Mouse (Mus musculus) heart, embryonic 13.5 days (tissue): ENCODE measurements at regions not wholly inside any gene's neighbourhood (a gene's known extent, or its start where the extent isn't known, plus 50 kb on each side); places are given as distances from the start of the nearest gene placed in this dataset.
A peak's percentile ranks its signal among the peaks of the same experiment; 100 is the strongest.

ENCODE experiments used
- ATAC-seq: fragments of 200-750 bp; cut with Nextera tagmentation; 2 replicates; pipeline ENCODE4 v1.8.0; 2017; ENCODE audit warnings: moderate TSS enrichment; ENCODE audit not compliant: insufficient number of reproducible peaks, low FRiP score, low TSS enrichment; ENCODE audit errors: extremely low read depth
- H3K27ac ChIP-seq: fragments of 300-500 bp; sonication (generic); replicated peaks from 2 replicates; pipeline ENCODE4 v1.5.1; 2015; ENCODE audit warnings: moderate library complexity, mild to moderate bottlenecking, inconsistent platforms
- H3K27me3 ChIP-seq: fragments of 300-500 bp; sonication (generic); replicated peaks from 2 replicates; pipeline ENCODE4 v1.6.1; 2015; ENCODE audit warnings: mild to moderate bottlenecking, inconsistent platforms
- H3K36me3 ChIP-seq: fragments of 300-500 bp; sonication (generic); 2 replicates; pipeline ENCODE4 v1.6.1; 2015; ENCODE audit warnings: mild to moderate bottlenecking, inconsistent platforms
- H3K4me1 ChIP-seq: fragments of 300-500 bp; sonication (generic); 2 replicates; pipeline ENCODE4 v1.6.1; 2015; ENCODE audit warnings: inconsistent platforms
- H3K4me2 ChIP-seq: fragments of 300-500 bp; sonication (generic); 2 replicates; pipeline ENCODE4 v1.6.1; 2015; ENCODE audit warnings: inconsistent platforms, mild to moderate bottlenecking, moderate library complexity
- H3K4me3 ChIP-seq: fragments of 300-500 bp; sonication (generic); 2 replicates; pipeline ENCODE4 v1.5.1; 2015; ENCODE audit warnings: moderate library complexity, mild to moderate bottlenecking, inconsistent platforms
- H3K9ac ChIP-seq: fragments of 300-500 bp; sonication (generic); 2 replicates; pipeline ENCODE4 v1.6.1; 2015; ENCODE audit warnings: inconsistent platforms, mild to moderate bottlenecking, moderate library complexity
- H3K9me3 ChIP-seq: fragments of 300-500 bp; sonication (generic); 2 replicates; pipeline ENCODE4 v1.6.1; 2016; ENCODE audit warnings: inconsistent platforms
- WGBS: fragments of 180-500 bp; shearing (Covaris S2); methylation state at CpG from one replicate; pipeline ENCODE4 v1.1.7; 2015; ENCODE audit warnings: mixed read lengths; 5-methylcytosine and 5-hydroxymethylcytosine counted together

- H3K9me3 ChIP-seq = no peaks in the 10 kb centered on the region
- no peaks in the 10 kb centered on the region for H3K4me1 ChIP-seq
- no peak for ATAC-seq
- H3K4me3 ChIP-seq = no peak overlapping the region
- H3K36me3 ChIP-seq = no peaks in the 10 kb centered on the region
- no peak overlapping the region for H3K27ac ChIP-seq
- H3K27me3 ChIP-seq = peaks cover 36% of the 10 kb centered on the region
- no peak overlapping the region for H3K4me2 ChIP-seq
- H3K9ac ChIP-seq = no peak overlapping the region
- 29% methylated on average over 12 of the region's 12 CpGs for WGBS
These were observed 74.2 kb upstream of the Caprin1 start for GRCm38 (mm10) chr2:103871522-103872276.

DNA sequence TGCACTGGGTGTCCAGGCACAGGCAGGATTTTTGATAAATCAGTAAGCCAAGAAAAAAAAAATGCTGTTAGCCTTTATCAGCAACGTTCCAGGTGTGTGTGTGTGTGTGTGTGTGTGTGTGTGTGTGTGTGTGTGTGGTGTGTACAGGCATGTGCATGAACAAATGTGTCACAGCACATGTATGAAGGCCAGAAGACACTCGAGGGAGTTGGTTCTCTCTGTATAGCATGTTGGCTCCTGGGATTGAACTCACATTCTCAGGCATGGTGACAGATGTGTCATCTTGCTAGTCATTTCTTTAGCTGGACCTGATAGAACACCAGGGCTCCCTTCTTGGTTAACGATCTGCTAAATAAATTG lies 74.8 kb upstream of the Caprin1 start:
- ATAC-seq = no peak
- WGBS = 68% methylated on average over 3 of the region's 3 CpGs
- Histone ChIP-seq H3K27me3 (peaks cover 38% of the 10 kb centered on the region), H3K4me2 (no peak overlapping the region), H3K4me1 (no peaks in the 10 kb centered on the region), H3K9ac (no peak overlapping the region), H3K4me3 (no peak overlapping the region), H3K36me3 (no peaks in the 10 kb centered on the region), H3K9me3 (no peaks in the 10 kb centered on the region), H3K27ac (no peak overlapping the region)

- Histone ChIP-seq H3K4me2 (no peak overlapping the region), H3K27me3 (peaks cover 27% of the 10 kb centered on the region), H3K4me3 (no peak overlapping the region), H3K9ac (no peak overlapping the region), H3K4me1 (no peaks in the 10 kb centered on the region), H3K9me3 (no peaks in the 10 kb centered on the region), H3K36me3 (no peaks in the 10 kb centered on the region), H3K27ac (no peak overlapping the region)
- 86% methylated on average over 6 of the region's 6 CpGs for WGBS
- no peak for ATAC-seq
These were observed 75.9 kb upstream of the Caprin1 start for GRCm38 (mm10) chr2:103873381-103873780.

GRCm38 (mm10) chr2:103874466-103874865 lies 77.0 kb upstream of the Caprin1 start:
- 59% methylated on average over 3 of the region's 3 CpGs for WGBS
- Histone ChIP-seq H3K4me2 (no peak overlapping the region), H3K4me3 (no peak overlapping the region), H3K9me3 (no peaks in the 10 kb centered on the region), H3K27me3 (0 out of 2 replicates have a peak, but pooled peaks cover 16% of the 10 kb centered on the region), H3K36me3 (no peaks in the 10 kb centered on the region), H3K9ac (no peak overlapping the region), H3K4me1 (no peaks in the 10 kb centered on the region), H3K27ac (no peak overlapping the region)
- ATAC-seq = no peak

- H3K4me2 ChIP-seq = no peak overlapping the region
- H3K27me3 ChIP-seq = 0 out of 2 replicates have a peak, but pooled peaks cover 13% of the 10 kb centered on the region
- no peak for ATAC-seq
- H3K9ac ChIP-seq = no peak overlapping the region
- H3K4me1 ChIP-seq = peaks cover 3% of the 10 kb centered on the region
- no peaks in the 10 kb centered on the region for H3K36me3 ChIP-seq
- H3K9me3 ChIP-seq = no peaks in the 10 kb centered on the region
- 83% methylated on average over 8 of the region's 8 CpGs for WGBS
- no peak overlapping the region for H3K27ac ChIP-seq
- no peak overlapping the region for H3K4me3 ChIP-seq
These were observed 78.3 kb upstream of the Caprin1 start for GRCm38 (mm10) chr2:103875754-103876153.

GRCm38 (mm10) chr2:103876236-103876635 lies 78.8 kb upstream of the Caprin1 start:
- Histone ChIP-seq H3K9ac (no peak overlapping the region), H3K27ac (no peak overlapping the region), H3K4me2 (no peak overlapping the region), H3K27me3 (0 out of 2 replicates have a peak, but pooled peaks cover 13% of the 10 kb centered on the region), H3K9me3 (no peaks in the 10 kb centered on the region), H3K36me3 (no peaks in the 10 kb centered on the region), H3K4me3 (no peak overlapping the region), H3K4me1 (peaks cover 8% of the 10 kb centered on the region)
- WGBS = 79% methylated on average over 2 of the region's 2 CpGs
- no peak for ATAC-seq

- Histone ChIP-seq H3K9ac (no peak overlapping the region), H3K36me3 (no peaks in the 10 kb centered on the region), H3K27ac (peak overlapping the region; percentile 56), H3K4me1 (peaks cover 17% of the 10 kb centered on the region), H3K4me2 (peak overlapping the region; percentile 48), H3K4me3 (no peak overlapping the region), H3K27me3 (peaks cover 19% of the 10 kb centered on the region), H3K9me3 (no peaks in the 10 kb centered on the region)
- 16% methylated on average over 10 of the region's 10 CpGs for WGBS
- ATAC-seq = peak; percentile 42; the same call in 1 of the 2 replicates
These were observed 76.6 kb upstream of the Lmo2 start for GRCm38 (mm10) chr2:103881026-103881763.

- no peak overlapping the region for H3K9ac ChIP-seq
- peaks cover 17% of the 10 kb centered on the region for H3K4me1 ChIP-seq
- no peak overlapping the region for H3K4me2 ChIP-seq
- no peak overlapping the region for H3K27ac ChIP-seq
- no peaks in the 10 kb centered on the region for H3K36me3 ChIP-seq
- H3K27me3 ChIP-seq = peaks cover 39% of the 10 kb centered on the region
- no peaks in the 10 kb centered on the region for H3K9me3 ChIP-seq
- ATAC-seq = no peak
- H3K4me3 ChIP-seq = no peak overlapping the region
- 72% methylated on average over 10 of the region's 10 CpGs for WGBS
These were observed 72.9 kb upstream of the Lmo2 start for GRCm38 (mm10) chr2:103884926-103885325.

DNA sequence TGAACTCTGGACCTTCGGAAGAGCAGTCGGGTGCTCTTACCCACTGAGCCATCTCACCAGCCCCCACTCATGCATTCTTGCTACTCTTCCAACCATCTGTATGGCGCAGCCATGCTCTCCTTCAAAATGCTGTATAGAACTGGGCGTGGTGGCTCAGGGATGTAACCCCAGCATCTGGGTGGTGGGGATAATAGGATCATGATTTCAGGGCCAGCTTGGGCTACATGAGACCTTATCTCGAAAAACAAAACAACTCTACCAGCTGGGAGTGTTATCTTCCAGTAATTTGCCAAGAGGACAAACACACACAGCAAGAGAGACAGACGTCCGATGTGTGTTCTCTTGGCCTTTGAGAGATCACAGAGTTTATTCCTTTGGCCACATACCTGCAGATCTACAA lies 69.8 kb upstream of the Lmo2 start:
- H3K36me3 ChIP-seq = no peaks in the 10 kb centered on the region
- H3K9me3 ChIP-seq = no peaks in the 10 kb centered on the region
- no peak overlapping the region for H3K9ac ChIP-seq
- ATAC-seq = no peak
- WGBS = 75% methylated on average over 7 of the region's 7 CpGs
- no peak overlapping the region for H3K27ac ChIP-seq
- H3K27me3 ChIP-seq = peaks cover 51% of the 10 kb centered on the region
- H3K4me2 ChIP-seq = no peak overlapping the region
- peaks cover 11% of the 10 kb centered on the region; the same call in 1 of the 2 replicates for H3K4me1 ChIP-seq
- H3K4me3 ChIP-seq = no peak overlapping the region

- no peak for ATAC-seq
- Histone ChIP-seq H3K9ac (no peak overlapping the region), H3K4me2 (no peak overlapping the region), H3K36me3 (no peaks in the 10 kb centered on the region), H3K27me3 (peaks cover 66% of the 10 kb centered on the region), H3K9me3 (no peaks in the 10 kb centered on the region), H3K4me1 (peaks cover 38% of the 10 kb centered on the region), H3K27ac (no peak overlapping the region), H3K4me3 (no peak overlapping the region)
- 35% methylated on average over 9 of the region's 9 CpGs for WGBS
These were observed 66.5 kb upstream of the Lmo2 start for GRCm38 (mm10) chr2:103891240-103891767.

- peaks cover 63% of the 10 kb centered on the region for H3K27me3 ChIP-seq
- H3K4me2 ChIP-seq = 0 out of 2 replicates have a peak overlapping the region, but pooled peaks have one; percentile 21
- H3K4me3 ChIP-seq = no peak overlapping the region
- peaks cover 49% of the 10 kb centered on the region for H3K4me1 ChIP-seq
- no peak overlapping the region for H3K9ac ChIP-seq
- H3K36me3 ChIP-seq = no peaks in the 10 kb centered on the region
- WGBS = 68% methylated on average over 2 of the region's 2 CpGs
- H3K27ac ChIP-seq = peak overlapping the region; percentile 88; the same call in 1 of the 2 replicates
- ATAC-seq = no peak
- no peaks in the 10 kb centered on the region for H3K9me3 ChIP-seq
These were observed 64.5 kb upstream of the Lmo2 start for GRCm38 (mm10) chr2:103893159-103893740.
